Mouse (Mus musculus) adrenal gland, postnatal 36 days (tissue): ENCODE measurements at regions not wholly inside any gene's neighbourhood (a gene's known extent, or its start where the extent isn't known, plus 50 kb on each side); places are given as distances from the start of the nearest gene placed in this dataset.
A peak's percentile ranks its signal among the peaks of the same experiment; 100 is the strongest.
"Not testable (repeated sequence)": the region's sequence is repeated elsewhere in the genome, so short reads cannot be mapped to it uniquely, and the experiment has no call there.

Experiments used
- DNase-seq, 2 experiments: peaks; one replicate each; pipeline ENCODE4 v3.0.0; 2021; ENCODE audit warnings: mixed read lengths in 1 of 2

GRCm38 (mm10) chr13:81013953-81014352 is 130.8 kb downstream of the Arrdc3 start:
- DNase-seq, result no peak

DNA sequence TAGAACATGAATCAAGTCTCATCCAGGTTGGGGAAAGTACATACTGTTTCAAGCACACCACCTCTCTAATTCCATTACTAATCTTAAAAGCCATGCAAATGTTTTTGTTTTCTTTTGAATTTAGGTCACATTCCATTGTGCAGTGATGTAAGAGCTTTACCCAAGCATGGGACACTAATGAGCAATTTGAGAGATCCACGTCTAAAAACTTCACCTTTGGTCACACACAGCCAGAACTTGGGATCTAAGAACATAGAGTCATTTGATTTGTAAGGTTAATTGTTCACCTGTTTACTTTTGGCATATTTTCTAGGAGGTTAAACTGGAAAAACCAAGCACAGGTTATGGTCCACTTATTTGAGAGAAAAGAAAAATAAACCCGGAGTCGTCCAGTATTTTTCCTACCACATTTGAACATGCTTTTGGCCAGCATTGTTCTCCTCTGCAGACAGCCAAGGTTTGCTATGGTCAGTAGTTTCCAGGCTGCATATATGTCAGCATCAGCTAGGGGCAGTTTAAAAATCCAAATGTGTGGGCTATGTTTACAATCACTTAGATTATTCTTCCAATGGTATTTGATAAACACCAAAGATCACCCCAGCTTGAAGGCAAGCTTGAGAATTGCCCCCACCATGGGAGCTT is 137.0 kb downstream of the Arrdc3 start:
- DNase-seq, result no peak

GRCm38 (mm10) chr13:81020811-81021210 is 137.6 kb downstream of the Arrdc3 start:
- no peak for DNase-seq

DNA sequence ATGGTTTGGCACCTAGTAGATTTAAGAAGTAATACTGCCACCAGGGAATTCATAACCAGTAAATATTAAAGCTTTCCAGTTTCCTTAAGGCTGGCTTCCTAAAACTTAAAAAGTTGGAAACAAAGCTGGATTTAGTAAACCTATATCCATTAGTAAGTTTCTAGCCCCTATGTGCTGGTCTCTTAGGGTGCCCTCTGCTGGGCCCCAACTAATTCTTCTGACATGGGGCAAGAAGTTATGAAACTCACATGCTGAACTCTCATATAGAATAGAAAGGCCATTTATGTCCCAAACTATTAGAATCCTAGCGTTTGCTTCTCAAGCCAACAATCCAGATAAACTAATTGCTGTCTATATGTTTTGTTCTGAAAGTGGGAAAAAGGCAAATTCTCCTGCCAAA is 139.2 kb downstream of the Arrdc3 start:
- DNase-seq, result peak; percentile 32 to 37

DNA sequence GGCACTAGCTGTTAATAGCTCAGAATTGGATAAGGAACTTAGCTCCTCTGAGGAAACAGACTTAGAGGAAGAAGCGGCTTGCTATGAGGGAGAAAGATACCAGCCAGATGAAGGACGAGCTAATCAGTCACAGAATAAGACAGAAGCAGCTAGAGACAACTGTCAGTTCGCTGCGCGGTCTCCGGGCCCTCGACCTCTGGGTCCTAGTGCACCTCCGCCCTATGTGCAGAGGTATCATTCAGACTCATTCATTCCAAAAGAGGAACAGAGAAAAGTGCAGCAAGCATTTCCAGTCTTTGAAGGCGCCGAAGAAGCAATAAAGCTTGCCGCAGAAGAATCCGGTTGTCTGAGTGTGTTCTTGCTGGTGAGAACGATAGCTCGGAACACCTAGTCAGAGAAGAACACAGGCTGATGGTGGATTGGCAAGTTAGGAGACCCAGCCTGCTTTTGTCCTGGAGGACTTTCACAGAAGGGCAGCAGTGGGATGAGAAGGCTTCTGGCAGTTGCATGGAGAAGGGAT is 142.1 kb downstream of the Arrdc3 start:
- not testable (repeated sequence) for DNase-seq

DNA sequence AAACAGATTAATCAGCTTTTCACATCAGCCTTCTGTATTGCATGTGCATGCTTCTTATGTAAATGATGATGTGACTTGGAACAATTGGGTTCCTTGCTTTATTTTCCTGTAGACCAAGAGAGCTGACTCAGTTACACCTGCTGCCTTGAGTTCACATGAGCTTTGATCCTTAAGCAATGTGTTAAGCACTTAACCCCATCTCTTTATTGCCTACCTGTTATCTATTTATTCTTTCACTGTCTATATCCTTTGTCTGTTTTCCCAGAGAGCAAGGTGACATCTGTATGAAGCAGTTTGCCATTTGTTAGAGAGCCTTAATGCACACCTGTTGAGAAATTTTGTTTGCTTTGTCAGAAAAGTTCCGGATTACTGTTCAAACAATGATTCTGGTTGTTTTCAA is 154.1 kb downstream of the Arrdc3 start:
- DNase-seq, result no peak

- DNase-seq, result no peak
These were observed 155.6 kb downstream of the Arrdc3 start for GRCm38 (mm10) chr13:81038736-81039135.

DNA sequence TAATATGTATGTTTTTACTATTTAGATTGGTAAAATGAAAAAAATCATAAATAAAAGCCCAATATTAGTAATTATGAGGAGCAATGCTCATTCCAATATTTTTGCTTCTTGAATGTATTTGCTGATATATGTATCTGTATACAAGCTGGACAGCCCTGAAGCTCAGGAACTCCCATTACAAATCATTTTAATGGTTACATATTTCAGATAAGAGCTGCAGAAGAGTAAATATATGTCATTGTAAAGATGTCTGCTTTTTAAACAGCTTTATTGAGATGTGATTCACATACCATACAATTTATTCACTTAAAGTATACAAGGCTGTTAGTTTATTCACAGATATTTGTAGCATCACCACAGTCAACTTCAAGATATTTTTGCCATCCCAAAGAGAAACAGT is 157.3 kb downstream of the Arrdc3 start:
- DNase-seq, result no peak

DNA sequence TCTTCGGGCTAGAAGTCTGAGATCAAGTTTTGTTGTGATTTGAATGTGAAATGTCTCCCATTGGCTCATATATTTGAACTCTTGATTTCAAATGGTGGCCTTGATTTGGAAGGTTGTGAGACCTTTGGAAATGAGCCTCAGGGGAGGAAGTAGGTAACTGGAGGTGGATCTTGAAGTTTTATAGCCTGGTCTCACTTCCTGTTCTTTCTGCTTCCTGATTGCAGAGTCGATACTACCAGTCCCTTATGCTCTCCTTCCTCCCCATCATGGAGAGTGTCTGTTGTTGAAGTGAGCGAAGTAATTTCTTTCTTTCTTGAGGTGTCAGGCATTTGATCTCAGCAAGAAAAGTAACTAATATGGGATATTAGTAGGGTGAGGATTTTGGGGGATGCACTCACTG is 158.5 kb downstream of the Arrdc3 start:
- no peak for DNase-seq
